Mouse (Mus musculus): ENCODE measurements around the gene Eef2. TPM values are rescaled to one million over a fixed set of nuclear protein-coding genes. Genes with fewer than 3 reads are reported as not detected.

Gene Eef2
- polyA plus RNA-seq, 1 experiment: 2,100 TPM

GRCm38 (mm10) chr10:81184765-81185164 lies 8.3 kb downstream of the Eef2 start:
- no peak for DNase-seq
- WGBS: 86% methylated on average over 4 of the region's 4 CpGs
- Histone ChIP-seq H3K27me3 (ENCODE audit: control insufficient read depth, insufficient read depth, low read length) (no peaks in the 10 kb centered on the region), H3K36me3 (ENCODE audit: control insufficient read depth, insufficient read depth, low read length) (peaks cover 28% of the 10 kb centered on the region), H3K4me3 (ENCODE audit: control insufficient read depth, insufficient read depth, low read length) (no peak overlapping the region), H3K27ac (ENCODE audit: control insufficient read depth, insufficient read depth, low read length) (no peak overlapping the region), H3K4me1 (replicated peaks; ENCODE audit: control insufficient read depth, insufficient read depth, low read length) (peaks cover 10% of the 10 kb centered on the region)
- TF ChIP-seq CTCF (IDR thresholded peaks at IDR 0.05; ENCODE audit: borderline replicate concordance, control insufficient read depth, extremely low read depth, insufficient read depth, low read length, poor library complexity): no peak
- no peak for TF ChIP-seq POLR2A (IDR thresholded peaks at IDR 0.05; ENCODE audit: control insufficient read depth, extremely low read depth, insufficient read depth, low read length, poor library complexity)

GRCm38 (mm10) chr10:81187161-81187560 lies 10.7 kb downstream of the Eef2 start:
- H3K36me3 ChIP-seq (ENCODE audit: control insufficient read depth, insufficient read depth, low read length): peaks cover 4% of the 10 kb centered on the region; the same call in 1 of the 2 replicates
- 95% methylated on average over 9 of the region's 9 CpGs for WGBS

GRCm38 (mm10) chr10:81189821-81190220 lies 13.4 kb downstream of the Eef2 start:
- Histone ChIP-seq H3K4me3 (ENCODE audit: control insufficient read depth, insufficient read depth, low read length) (no peak overlapping the region), H3K27ac (ENCODE audit: control insufficient read depth, insufficient read depth, low read length) (no peak overlapping the region), H3K36me3 (ENCODE audit: control insufficient read depth, insufficient read depth, low read length) (0 out of 2 replicates have a peak, but pooled peaks cover under 1% of the 10 kb centered on the region), H3K27me3 (ENCODE audit: control insufficient read depth, insufficient read depth, low read length) (no peaks in the 10 kb centered on the region), H3K4me1 (replicated peaks; ENCODE audit: control insufficient read depth, insufficient read depth, low read length) (peaks cover 28% of the 10 kb centered on the region)
- TF ChIP-seq CTCF (IDR thresholded peaks at IDR 0.05; ENCODE audit: borderline replicate concordance, control insufficient read depth, extremely low read depth, insufficient read depth, low read length, poor library complexity) (no peak), POLR2A (IDR thresholded peaks at IDR 0.05; ENCODE audit: control insufficient read depth, extremely low read depth, insufficient read depth, low read length, poor library complexity) (no peak)
- no peak for DNase-seq
- WGBS: 96% methylated on average over 26 of the region's 26 CpGs

More at GRCm38 (mm10) chr10:81187161-81187560, 10.7 kb downstream of the Eef2 start:
- TF ChIP-seq CTCF (IDR thresholded peaks at IDR 0.05; ENCODE audit: borderline replicate concordance, control insufficient read depth, extremely low read depth, insufficient read depth, low read length, poor library complexity) (no peak), POLR2A (IDR thresholded peaks at IDR 0.05; ENCODE audit: control insufficient read depth, extremely low read depth, insufficient read depth, low read length, poor library complexity) (no peak)
- no peak for DNase-seq
- Histone ChIP-seq H3K4me3 (ENCODE audit: control insufficient read depth, insufficient read depth, low read length) (no peak overlapping the region), H3K4me1 (replicated peaks; ENCODE audit: control insufficient read depth, insufficient read depth, low read length) (peaks cover 20% of the 10 kb centered on the region), H3K27ac (ENCODE audit: control insufficient read depth, insufficient read depth, low read length) (no peak overlapping the region), H3K27me3 (ENCODE audit: control insufficient read depth, insufficient read depth, low read length) (no peaks in the 10 kb centered on the region)

GRCm38 (mm10) chr10:81190236-81190911 lies 13.9 kb downstream of the Eef2 start:
- H3K4me1 ChIP-seq (replicated peaks; ENCODE audit: control insufficient read depth, insufficient read depth, low read length): peaks cover 31% of the 10 kb centered on the region
- 89% methylated on average over 31 of the region's 31 CpGs for WGBS
- no peaks in the 10 kb centered on the region for H3K27me3 ChIP-seq (ENCODE audit: control insufficient read depth, insufficient read depth, low read length)
- no peaks in the 10 kb centered on the region for H3K36me3 ChIP-seq (ENCODE audit: control insufficient read depth, insufficient read depth, low read length)
- no peak for DNase-seq
- no peak for TF ChIP-seq POLR2A (IDR thresholded peaks at IDR 0.05; ENCODE audit: control insufficient read depth, extremely low read depth, insufficient read depth, low read length, poor library complexity)
- TF ChIP-seq CTCF (IDR thresholded peaks at IDR 0.05; ENCODE audit: borderline replicate concordance, control insufficient read depth, extremely low read depth, insufficient read depth, low read length, poor library complexity): peak; percentile 17; the same call in 1 of the 2 replicates
- no peak overlapping the region for H3K27ac ChIP-seq (ENCODE audit: control insufficient read depth, insufficient read depth, low read length)
- H3K4me3 ChIP-seq (ENCODE audit: control insufficient read depth, insufficient read depth, low read length): no peak overlapping the region

GRCm38 (mm10) chr10:81190912-81191321 lies 14.5 kb downstream of the Eef2 start:
- no peak for TF ChIP-seq CTCF (IDR thresholded peaks at IDR 0.05; ENCODE audit: borderline replicate concordance, control insufficient read depth, extremely low read depth, insufficient read depth, low read length, poor library complexity)
- TF ChIP-seq POLR2A (IDR thresholded peaks at IDR 0.05; ENCODE audit: control insufficient read depth, extremely low read depth, insufficient read depth, low read length, poor library complexity): no peak
- Histone ChIP-seq H3K4me3 (ENCODE audit: control insufficient read depth, insufficient read depth, low read length) (no peak overlapping the region), H3K36me3 (ENCODE audit: control insufficient read depth, insufficient read depth, low read length) (no peaks in the 10 kb centered on the region), H3K4me1 (replicated peaks; ENCODE audit: control insufficient read depth, insufficient read depth, low read length) (peaks cover 31% of the 10 kb centered on the region), H3K27me3 (ENCODE audit: control insufficient read depth, insufficient read depth, low read length) (no peaks in the 10 kb centered on the region), H3K27ac (ENCODE audit: control insufficient read depth, insufficient read depth, low read length) (no peak overlapping the region)
- 73% methylated on average over 6 of the region's 6 CpGs for WGBS
- no peak for DNase-seq

- 72% methylated on average over 18 of the region's 18 CpGs for WGBS
- H3K4me1 ChIP-seq (replicated peaks; ENCODE audit: control insufficient read depth, insufficient read depth, low read length): peaks cover 31% of the 10 kb centered on the region
- no peak overlapping the region for H3K4me3 ChIP-seq (ENCODE audit: control insufficient read depth, insufficient read depth, low read length)
- TF ChIP-seq POLR2A (IDR thresholded peaks at IDR 0.05; ENCODE audit: control insufficient read depth, extremely low read depth, insufficient read depth, low read length, poor library complexity): no peak
- DNase-seq: no peak
- no peaks in the 10 kb centered on the region for H3K36me3 ChIP-seq (ENCODE audit: control insufficient read depth, insufficient read depth, low read length)
- no peaks in the 10 kb centered on the region for H3K27me3 ChIP-seq (ENCODE audit: control insufficient read depth, insufficient read depth, low read length)
- no peak overlapping the region for H3K27ac ChIP-seq (ENCODE audit: control insufficient read depth, insufficient read depth, low read length)
Observed at GRCm38 (mm10) chr10:81191342-81191982, 15.0 kb downstream of the Eef2 start.

All from thymus, adult 2 months (tissue).